Mouse (Mus musculus) monocyte, adult 2 months (primary cell): ENCODE data around the gene Mtx1.

Experiments used
- DNase-seq, 2 experiments: peaks; one replicate each; pipeline ENCODE4 v3.0.0; 2022; ENCODE audit warnings: low spot score in 2 of 2, low read depth in 1 of 2

Mtx1 gene

GRCm38 (mm10) chr3:89226900-89227299 is at the start of gene Mtx1:
TSS of gene Mtx1 (minus strand) at chr3:89227088.
- DNase-seq, result no peak

GRCm38 (mm10) chr3:89276061-89276460 is 49.2 kb upstream of the Mtx1 start:
- DNase-seq, result no peak

- no peak for DNase-seq
Observed at GRCm38 (mm10) chr3:89271760-89272159, 44.9 kb upstream of the Mtx1 start.

DNA sequence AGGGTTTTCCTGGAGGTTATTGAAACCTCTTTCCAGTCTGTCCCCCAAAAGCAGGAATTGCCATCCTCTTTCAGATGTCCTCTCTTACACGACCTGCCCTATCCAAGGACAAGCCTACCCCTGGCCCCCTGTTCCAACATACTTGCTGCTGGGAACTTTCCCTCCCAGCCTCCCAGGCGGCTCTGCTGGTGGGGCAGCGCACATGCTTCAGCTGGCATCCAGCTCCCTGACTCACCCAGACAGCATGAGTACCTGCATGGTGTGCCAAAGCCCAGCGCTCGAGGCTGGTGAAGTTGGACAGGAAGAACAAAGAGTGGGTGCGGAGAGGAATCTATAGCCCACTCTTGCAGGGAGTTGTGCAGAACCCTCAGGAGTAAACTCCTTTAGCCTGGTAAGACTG is 44.0 kb upstream of the Mtx1 start:
- no peak for DNase-seq

DNA sequence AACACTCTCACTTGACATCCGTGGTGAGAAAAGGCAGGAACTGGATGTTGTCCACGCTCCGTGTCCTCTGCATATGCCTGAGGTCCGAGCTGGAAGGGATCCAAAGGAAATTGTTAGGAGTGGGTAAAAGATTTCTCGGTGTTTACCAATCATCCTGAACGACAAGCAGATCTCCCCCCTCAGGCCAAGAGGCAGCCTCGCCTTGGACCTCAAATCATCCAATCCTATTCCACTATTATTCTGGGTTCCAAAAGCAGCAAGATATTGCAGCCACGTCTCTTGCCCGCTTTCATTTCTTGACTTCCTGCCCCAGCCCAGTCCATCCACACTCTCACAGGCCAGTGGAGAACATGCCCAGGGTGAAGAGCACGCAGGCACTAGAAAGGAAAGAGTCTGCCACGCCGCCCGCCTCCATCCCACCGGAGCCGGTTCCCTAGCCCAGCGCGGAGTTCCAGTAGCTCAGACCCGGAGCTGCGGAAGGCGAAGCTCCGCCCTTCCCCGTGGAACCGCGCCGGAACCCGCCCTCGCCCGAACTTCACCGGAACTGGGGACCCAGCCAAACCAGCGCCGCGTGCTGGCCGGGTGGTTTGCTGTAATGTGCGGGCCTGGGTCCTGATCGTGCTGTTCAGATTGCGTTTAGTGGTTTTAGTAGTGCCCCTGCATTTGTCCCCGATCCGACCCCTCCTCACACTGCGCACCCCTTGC is 43.3 kb upstream of the Mtx1 start, which contains the start of gene Slc50a1:
Gene Slc50a1, minus strand, starts transcription at position 520 of the 705 bp plus-strand sequence.
- peak in 1 of 2 experiments; percentile 33 for DNase-seq

GRCm38 (mm10) chr3:89268916-89269315 is 42.0 kb upstream of the Mtx1 start:
- DNase-seq, result no peak

DNA sequence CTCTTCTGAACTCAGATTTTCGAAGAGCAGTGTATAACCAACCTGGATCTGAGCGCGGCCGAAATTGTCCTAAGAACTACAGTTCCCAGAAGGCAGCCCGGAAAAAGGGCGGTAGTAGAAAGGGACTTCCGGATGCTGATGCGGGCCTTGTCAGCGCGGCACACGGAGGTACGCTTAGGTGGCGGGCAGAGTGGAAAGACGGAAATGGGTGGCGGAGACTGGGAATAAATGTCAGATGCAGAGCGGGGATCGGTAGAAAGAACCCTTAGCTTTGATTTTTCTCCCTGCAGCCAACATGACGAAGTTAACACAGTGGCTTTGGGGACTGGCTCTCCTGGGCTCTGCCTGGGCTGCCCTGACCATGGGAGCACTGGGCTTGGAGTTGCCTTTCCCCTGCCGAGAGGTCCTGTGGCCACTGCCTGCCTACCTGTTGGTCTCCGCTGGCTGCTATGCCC is 39.6 kb upstream of the Mtx1 start:
- DNase-seq, result no peak

DNA sequence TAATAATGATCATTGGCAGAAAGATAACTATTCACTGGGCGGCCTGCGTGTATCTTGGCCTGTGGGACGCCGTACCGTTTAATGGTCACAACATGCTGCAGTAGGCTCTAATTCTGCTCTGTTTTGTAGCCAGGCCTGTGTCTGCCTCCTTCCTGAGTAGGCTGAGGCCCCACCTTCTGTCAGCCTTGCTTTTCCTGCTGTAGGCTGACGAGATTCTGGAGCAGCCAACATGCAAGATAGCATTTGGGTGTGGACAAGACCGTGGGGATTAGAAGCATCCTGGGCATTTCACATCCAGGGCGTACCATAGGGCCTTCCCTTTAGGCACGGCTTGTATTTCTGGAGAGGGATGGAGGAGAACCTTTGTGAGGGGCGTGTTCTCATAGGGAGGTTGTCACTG is 35.5 kb upstream of the Mtx1 start:
- no peak for DNase-seq

GRCm38 (mm10) chr3:89260211-89260610 is 33.3 kb upstream of the Mtx1 start:
- DNase-seq, result no peak

DNA sequence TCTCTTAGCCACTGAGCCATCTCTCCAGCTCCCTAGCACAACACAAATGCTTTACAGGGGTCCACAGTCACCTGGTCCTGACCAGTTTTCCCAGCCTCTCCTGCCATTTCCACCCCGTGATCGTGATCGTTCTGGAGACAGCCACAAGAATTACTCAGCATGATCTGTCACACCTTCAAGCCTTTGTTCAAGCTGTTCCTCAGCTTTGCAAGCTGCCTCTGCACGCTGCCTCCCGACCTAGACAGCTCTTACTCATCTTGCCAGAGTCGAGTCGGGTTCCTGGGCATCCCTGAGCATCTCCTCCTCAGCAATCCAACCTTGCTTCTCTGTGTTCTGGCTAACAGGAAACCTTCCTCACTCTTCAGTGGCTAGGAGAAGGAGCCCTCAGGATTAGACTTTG is 32.2 kb upstream of the Mtx1 start, which contains the start of gene Dpm3:
Gene Dpm3, plus strand, starts transcription at position 283 of the 400 bp plus-strand sequence.
- no peak for DNase-seq

- no peak for DNase-seq
Observed at GRCm38 (mm10) chr3:89256177-89256576, 29.3 kb upstream of the Mtx1 start.

- DNase-seq, result no peak
Observed at GRCm38 (mm10) chr3:89254994-89255393, 28.1 kb upstream of the Mtx1 start.

DNA sequence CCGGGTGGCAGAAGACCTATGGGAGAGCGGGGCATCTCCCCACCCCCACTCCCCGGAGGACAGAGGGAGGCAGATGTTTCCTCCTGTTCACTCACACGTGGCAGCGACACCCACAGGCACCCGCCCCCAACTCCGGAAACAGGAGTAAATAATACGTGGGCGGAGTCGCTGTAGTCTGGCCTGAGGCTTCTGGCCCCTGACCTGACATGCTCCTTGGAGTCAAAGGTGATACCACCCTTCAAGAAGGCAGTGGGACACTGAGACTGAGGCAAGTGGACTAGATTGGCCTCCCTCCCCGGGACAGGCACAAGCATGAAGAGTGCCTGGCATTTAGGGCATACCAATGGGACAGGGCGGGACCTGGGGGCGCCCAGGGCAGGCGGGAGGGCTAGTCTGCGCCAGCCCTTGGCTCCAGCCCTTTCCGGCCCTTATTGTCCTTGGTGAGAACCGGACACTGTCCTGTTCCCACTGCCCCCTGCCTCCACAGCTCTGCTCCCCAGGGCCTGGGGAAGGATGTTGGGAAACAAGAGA is 24.5 kb upstream of the Mtx1 start:
- DNase-seq, result no peak

DNA sequence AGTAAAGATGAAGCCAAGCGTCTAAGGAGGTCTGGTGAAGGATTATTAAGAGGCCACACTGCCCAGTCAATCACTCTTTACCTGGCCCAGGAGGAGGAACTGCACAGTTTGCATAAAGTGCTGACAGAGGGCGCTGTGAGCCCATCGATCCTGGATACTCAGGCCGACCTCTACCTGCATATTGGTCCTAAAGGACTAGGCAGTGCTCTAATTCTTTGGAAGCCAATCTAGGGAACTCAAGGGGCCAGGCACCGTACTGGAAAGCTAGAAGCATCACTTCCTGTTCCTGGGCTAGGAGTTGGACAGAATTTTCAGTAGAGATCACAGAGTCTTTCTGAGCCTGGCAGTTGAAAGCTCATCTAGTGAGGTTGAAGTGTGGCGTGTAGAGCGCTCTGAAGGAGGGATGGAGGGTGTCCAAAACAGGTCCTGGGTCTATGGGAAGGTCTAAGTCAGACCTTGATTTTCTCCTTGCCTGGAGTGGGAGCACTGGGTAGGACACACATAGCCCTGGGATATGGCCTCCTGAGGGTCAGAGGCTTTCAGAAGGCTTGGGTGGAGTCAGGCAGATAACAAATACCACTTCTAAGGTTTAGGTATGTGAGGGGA is 23.6 kb upstream of the Mtx1 start:
- DNase-seq, result no peak

DNA sequence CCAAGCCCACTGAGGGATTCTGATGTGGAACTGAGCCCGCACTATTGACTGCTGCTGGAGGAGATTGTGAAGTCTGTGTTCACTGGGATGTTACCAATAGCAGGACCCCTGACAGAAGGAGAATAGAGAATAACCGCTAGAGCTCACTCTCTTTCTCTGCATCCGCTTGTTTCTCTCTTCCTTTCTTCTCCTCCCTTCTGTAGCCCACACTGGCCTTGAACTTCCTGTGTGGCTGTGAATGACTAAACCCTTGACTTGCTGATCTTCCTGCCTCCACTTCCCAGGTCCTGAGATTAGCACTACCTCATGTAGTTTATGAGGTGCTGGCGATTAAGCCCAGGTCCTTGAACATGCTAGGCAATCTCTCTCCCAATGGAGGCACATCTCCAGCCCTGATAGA is 20.6 kb upstream of the Mtx1 start:
- no peak for DNase-seq

DNA sequence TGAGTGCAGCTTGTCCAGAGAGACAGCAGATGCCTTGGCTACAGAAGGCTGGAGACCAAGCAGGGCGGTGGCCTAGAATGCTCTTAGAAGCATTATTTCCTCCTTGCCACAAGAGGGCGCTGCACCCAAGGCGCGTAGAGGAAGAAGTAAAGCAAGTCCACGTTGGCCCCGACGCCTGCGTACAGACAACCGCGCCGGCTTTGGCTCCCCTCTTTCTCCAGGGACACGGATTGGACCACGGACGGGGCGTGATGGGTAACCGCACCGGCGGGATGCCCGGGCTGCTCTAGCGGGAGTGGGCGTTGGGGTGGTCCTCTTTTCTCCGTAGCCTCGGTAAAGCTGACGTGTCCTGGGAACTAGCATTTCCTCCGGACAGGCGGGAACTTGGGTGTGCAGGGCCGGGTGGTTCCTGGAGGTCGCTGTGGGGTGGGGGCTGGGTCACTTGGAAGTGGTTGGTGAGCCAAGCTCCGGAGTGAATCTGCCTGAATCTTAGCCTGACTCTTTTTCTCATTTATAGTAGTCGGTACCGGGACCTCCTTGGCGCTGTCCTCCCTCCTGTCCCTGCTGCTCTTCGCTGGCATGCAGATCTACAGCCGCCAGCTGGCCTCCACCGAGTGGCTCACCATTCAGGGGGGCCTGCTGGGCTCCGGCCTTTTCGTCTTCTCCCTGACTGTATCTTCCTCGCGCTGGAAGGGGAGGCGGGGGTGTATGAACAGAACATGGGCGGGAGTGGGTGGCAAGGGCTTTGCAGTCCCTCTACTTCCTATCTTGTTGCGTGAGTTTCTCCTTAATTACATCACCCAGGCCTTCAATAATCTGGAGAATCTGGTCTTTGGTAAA is 19.6 kb upstream of the Mtx1 start, which contains the start of gene Trim46:
Gene Trim46, minus strand, starts transcription at position 49 of the 840 bp plus-strand sequence.
- DNase-seq, result peak; percentile 66 to 78

DNA sequence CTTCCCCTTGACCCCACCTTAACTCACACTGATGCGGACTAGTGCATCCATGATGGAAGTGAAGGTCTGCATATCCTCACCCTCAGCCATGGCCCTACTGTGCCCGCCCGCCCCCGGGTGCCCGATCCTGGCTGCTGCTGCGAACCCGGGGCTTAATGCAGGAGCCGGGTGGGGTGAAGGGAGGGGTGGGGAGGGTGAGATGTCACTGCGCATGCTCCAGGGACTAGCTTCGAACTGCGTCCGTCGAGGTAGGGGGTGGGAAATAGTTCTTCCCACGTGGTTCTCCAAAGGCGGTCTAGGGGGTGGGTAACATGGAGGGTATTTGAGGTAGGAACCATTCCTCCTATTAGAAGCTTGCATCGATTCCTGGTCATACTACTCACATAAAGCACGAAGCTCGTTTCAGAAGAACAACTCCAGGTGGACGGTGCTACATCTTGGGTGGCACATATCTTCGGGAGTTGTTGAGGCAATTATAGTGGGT is 18.8 kb upstream of the Mtx1 start, which contains the start of gene Krtcap2:
Gene Krtcap2, plus strand, starts transcription at position 279 of the 484 bp plus-strand sequence.
- DNase-seq, result no peak

- no peak for DNase-seq
Observed at GRCm38 (mm10) chr3:89244982-89245687, 18.2 kb upstream of the Mtx1 start.

GRCm38 (mm10) chr3:89244158-89244981 is 17.5 kb upstream of the Mtx1 start:
- no peak for DNase-seq

DNA sequence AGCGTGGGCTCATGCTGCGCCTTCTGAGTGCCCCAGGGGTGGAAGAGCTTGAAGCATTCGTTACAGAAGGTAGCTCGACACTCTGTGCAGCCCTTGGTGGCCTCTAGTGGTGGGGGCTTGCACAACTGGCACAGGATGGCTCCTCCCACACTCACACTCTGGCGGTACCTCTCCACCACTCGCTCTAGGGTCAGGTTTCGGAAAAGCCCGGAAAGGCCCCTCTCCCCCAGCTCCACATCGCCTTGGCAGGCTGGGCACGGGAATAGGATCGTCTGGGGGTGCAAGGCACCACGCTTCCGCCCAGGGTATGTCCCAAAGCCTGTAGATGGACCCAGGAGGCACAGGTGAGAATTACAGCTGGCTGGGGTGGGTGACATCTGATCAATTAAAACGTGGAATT is 16.7 kb upstream of the Mtx1 start:
- DNase-seq, result no peak
